Mouse (Mus musculus): ENCODE measurements around the gene Fto. TPM values are rescaled to one million over a fixed set of nuclear protein-coding genes. Genes with fewer than 3 reads are reported as not detected.

Fto gene
- total RNA-seq, 2 experiments from 2014 or later: 81.2 to 87.6 TPM

- DNase-seq (ENCODE audit: low spot score): no peak
Measured at GRCm38 (mm10) chr8:91496000-91496399, 182.7 kb downstream of the Fto start.

DNA sequence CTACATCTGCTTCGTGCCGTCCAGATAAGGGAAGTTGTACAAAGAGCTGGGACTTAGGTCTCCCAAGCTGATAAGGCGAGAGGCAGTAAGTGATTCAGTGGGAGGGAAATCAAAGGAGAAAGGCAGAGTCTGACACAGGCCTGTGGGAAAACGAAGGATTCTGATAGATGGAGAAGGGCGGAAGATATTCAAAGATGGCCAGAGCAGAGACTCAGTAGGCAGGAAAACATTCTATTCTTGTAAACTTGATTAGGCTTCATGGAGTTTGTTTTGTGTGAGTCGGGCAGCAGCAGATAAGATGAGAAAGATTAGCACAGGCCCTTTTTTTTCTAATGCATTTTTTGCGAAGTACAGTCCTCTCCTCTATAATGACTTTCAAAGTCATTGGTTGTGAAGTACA is 183.6 kb downstream of the Fto start:
- DNase-seq (ENCODE audit: low spot score): no peak

GRCm38 (mm10) chr8:91498611-91499010 is 185.3 kb downstream of the Fto start:
- no peak for DNase-seq (ENCODE audit: low spot score)

- DNase-seq (ENCODE audit: low spot score): no peak
Measured at GRCm38 (mm10) chr8:91499303-91499702, 186.0 kb downstream of the Fto start.

DNA sequence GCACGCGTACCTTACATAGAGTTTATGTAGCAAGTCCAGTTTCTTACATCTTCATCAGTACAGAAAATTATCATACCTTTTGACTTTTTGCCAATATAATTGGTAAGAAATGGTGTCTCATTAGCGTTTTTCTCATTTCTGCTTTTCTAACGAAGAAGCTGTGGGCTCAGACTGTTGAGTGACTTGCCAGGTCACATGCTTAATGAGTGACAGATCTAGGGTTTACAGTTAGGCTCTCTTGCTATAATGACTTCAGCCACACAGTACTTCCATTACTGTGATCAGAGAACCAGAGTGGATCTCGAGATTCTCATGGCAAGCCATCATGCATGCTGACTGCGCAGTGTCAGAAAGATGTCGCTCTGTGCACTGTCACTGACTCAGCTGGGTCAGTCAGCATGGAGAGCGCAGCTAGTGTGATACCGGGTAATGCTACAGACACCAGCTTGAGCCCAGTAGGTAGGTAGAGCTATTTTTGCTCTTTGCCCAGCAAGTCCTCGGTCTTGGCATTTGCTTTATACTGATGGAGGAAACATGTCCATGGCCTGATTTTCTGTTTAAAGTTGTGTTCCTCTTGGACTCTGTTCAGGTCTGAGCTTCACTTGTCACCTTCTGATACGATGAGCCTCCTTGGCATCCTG is 188.8 kb downstream of the Fto start:
- no peak for DNase-seq (ENCODE audit: low spot score)

- DNase-seq (ENCODE audit: low spot score): no peak
Measured at GRCm38 (mm10) chr8:91502791-91503190, 189.5 kb downstream of the Fto start.

DNA sequence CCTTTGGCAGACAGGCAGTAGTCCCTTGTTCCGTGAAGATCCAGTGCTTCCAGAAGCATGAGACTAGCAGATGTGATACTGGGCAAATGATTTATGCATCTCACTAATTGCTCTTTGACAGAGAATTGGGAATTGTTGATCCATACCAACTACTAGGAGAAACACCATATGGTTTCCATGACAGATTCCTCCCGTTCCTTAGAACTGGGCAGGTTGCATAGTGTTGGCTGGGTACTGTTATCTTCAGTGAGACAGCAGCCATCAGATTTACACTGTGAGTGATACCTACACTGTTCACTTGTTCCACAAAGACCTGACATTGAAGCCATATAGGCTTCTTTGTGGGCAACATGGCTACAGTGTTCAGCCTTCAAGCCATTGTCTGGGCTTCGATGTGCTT is 191.0 kb downstream of the Fto start:
- no peak for DNase-seq (ENCODE audit: low spot score)

GRCm38 (mm10) chr8:91504891-91505290 is 191.6 kb downstream of the Fto start:
- peak; percentile 70 for DNase-seq (ENCODE audit: low spot score)

- no peak for DNase-seq (ENCODE audit: low spot score)
Measured at GRCm38 (mm10) chr8:91505411-91505954, 192.2 kb downstream of the Fto start.

- DNase-seq (ENCODE audit: low spot score): no peak
Measured at GRCm38 (mm10) chr8:91505997-91506672, 192.8 kb downstream of the Fto start.

GRCm38 (mm10) chr8:91506682-91507257 is 193.4 kb downstream of the Fto start:
- no peak for DNase-seq (ENCODE audit: low spot score)

DNA sequence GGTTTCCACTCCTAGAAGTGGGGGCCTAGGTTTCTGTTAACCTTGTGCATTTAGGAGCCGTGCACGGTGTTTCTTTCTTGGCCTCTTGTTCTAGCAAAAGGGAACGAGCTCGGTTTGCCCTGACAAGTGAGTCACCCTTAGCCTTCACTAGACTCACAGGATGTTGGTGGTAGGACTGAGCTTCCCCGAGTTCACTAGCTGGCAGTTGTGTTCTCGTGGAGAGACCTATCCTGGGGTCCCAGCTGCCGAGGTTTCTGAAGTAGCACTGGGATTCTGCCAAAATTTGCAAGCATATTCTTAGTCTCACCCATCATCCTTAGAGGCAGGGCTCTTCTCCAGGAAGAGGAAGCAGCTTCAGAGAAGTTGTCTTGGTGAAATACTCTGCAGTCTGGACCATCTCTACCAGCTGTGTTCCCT is 194.4 kb downstream of the Fto start:
- DNase-seq (ENCODE audit: low spot score): no peak

DNA sequence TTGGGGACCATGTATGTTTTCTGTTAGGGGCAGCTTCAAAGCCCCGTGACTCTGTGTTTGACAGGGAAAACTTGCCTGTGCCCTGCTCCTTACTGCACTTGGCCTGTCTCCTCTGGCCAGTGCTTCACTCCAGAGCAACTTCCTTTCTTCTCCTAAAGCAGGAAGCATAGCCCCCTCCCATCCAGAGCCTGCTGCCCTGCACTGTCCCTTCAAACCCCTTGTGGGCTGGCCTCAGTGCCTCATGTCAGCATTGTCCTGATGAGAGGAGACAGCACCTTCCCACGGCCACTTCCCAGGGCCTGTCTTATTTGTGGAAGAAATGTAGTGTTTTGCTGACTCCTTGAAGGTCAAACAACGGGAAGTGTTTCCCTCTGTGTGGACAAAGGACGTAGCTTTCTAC is 195.0 kb downstream of the Fto start:
- no peak for DNase-seq (ENCODE audit: low spot score)

DNA sequence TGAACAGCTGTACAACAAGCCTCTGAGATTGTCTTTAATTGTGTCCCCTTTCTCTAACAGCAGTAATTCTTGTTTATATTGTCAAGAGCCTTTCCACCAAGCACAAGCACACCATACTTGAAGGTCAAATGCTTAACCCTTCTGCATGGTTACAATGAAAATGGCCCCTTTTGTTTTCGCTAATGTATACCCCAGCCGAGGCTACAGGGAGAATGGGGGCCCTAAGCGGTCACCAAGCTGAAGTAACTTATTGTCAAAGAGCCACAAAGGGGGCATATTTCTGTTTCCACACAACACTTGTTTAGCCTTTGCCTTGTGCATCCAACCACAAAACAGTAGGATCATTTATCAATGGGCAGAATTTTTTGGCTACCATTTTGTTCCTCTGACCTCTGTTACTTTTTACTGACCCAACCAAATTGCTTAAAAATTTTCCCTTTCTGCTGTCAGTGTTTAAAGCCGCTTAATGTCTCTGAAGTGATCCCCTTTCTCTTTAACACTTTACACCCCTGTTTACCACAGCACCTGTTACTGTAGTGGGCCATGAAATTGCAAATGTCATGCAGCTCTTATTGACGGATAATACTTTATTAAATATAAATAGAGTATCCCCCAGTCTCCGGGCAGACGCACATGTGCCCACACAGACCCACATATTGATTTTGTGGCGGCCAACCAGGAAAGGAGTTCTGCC is 196.0 kb downstream of the Fto start:
- no peak for DNase-seq (ENCODE audit: low spot score)

DNA sequence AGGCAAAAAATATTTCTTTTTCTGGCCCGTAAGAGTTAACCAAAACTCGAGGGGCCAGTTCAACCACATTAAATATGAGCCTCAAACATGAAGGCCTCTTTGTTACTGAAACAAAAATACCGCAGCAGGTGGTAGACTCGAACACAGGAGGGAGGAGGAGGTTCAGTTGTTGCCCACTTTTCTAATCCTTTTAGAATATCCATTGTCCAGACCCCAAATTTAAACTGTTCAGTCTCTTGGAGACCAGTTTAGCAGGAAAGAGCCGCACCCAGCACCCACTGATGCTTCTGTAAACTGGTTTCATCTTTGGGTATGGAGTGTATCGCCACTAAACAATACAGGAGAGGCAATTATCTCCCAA is 196.6 kb downstream of the Fto start:
- no peak for DNase-seq (ENCODE audit: low spot score)

GRCm38 (mm10) chr8:91510716-91511115 is 197.4 kb downstream of the Fto start:
- no peak for DNase-seq (ENCODE audit: low spot score)

DNA sequence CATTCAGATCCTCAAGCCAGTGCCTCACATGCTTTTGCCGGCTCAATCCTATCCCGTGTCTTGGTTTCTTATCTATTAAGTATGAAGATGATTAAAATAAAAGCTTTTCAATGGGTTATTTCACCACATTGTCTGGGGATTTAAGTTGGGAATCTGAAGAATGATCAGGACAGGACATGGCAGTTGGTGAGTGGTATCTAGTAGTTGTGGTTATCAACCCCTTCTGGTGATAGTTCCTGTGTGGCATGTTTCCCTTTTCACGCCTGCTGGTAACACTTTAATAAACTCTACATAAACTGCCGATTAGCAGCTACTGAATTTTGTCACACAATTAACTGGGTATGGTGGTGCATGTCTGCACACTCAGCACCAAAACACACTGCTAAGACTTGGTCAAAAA is 198.6 kb downstream of the Fto start:
- DNase-seq (ENCODE audit: low spot score): no peak

DNA sequence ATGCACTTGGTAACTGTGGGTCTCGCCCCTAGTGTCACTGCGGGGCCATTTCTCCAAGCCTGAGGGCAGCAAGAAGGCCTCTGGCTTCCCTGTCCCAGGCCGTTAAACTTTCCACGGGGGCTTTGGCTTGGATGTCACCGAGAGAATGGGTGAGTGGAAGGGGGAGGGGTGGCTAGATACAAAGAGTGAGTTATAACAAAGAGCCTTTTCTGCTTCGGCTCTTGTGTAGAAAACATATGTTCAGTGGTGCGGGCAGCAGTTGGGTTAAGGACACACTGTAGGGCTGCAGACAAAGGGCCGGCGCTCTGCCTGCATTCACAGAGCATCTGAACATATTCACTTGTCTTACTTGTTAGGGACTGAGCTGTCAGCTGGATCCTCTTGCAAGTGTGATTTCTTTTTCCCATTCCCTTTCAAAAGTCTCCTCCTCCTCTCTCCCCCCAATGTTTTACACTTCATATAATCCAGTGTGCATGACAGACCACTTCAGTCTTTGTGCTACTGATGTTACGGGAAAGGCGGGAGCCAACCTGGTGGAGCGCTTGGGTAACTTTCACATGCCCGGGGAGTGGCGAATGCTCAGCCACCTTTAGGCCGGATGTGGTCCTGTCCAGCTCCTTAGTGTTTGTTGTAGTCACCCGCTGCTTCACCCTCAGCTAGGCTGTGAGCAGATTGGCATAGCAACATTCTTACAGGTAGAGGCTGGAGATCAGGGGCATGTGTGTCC is 201.6 kb downstream of the Fto start:
- no peak for DNase-seq (ENCODE audit: low spot score)

DNA sequence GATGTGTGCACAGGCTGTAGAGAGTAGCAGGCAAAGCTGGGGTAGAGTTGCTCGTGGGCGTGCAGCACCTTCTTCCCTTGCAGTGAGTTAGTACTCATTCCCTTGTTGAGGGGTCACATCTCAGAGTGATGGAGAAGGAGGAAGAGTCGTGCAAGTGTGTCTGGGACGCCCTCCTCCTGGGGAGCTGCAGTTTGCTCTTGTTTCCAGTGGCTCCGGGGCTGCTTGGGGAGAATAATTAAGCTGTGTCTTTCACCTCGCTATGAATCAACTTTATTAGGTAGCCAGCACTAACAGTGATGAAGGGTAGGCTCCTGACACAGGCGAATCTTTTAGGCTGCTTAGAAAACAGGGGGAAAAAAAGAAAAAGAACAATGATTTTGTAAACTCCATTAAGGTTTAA is 203.1 kb downstream of the Fto start:
- no peak for DNase-seq (ENCODE audit: low spot score)

DNA sequence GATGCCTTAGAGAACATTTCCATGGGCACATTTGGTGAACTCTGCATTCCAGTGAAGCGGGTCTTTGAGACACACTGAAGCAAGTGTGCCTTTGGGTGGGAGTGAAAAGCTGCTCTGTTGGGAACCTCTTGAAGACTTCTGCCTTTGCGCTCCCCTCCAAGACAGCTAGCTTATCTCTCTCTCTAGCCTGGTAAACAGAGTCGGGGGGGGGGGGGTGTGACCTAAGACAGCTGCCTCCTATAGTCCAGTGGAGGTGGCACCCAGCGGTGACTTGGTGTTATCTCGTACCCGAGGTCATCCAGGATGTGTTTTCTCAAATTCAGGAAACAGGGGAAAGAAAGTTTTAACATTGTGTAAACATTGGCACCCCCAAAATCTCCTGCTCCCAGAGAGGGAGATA is 204.8 kb downstream of the Fto start:
- no peak for DNase-seq (ENCODE audit: low spot score)

DNA sequence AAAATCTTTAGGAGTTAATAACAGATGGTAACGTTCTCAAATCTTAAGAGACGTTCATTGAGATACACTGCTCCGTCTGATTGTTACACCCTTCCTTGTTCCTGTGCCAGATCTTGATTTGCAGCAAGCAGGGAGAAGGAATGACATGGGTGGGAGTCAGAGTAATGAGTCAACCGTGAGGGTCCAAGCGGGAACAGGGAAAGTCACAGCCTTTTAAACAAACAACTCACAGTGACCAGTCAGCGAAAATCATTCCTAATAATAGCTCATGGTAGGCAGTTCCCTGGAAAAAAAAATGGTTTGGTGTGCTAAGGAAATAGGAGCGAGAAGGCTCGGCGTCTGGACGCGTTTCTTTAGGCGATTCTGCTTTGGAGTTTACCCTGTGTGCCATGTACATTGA is 208.9 kb downstream of the Fto start:
- DNase-seq (ENCODE audit: low spot score): no peak
